Mouse (Mus musculus) CH12.LX (cell line): ENCODE data around the gene Zfand4.

ENCODE experiments used
- CTCF ChIP-seq, 2 experiments: IDR thresholded peaks in 1 of 2; conservative IDR thresholded peaks in 1 of 2; 2 replicates each; pipeline ENCODE4 v1.5.1; 2011 to 2012; ENCODE audit warnings: low read depth in 2 of 2, low read length in 2 of 2, improper control_type of control experiment in 1 of 2, inconsistent platforms in 1 of 2, mild to moderate bottlenecking in 1 of 2, moderate library complexity in 1 of 2
- EP300 ChIP-seq: IDR thresholded peaks from 2 replicates; pipeline ENCODE4 v1.6.1; 2011; ENCODE audit warnings: low read length, improper control_type of control experiment
- KAT2A ChIP-seq: IDR thresholded peaks from 2 replicates; pipeline ENCODE4 v1.6.1; 2012; ENCODE audit warnings: low read length, improper control_type of control experiment, inconsistent platforms; ENCODE audit not compliant: insufficient replicate concordance
- NELFE ChIP-seq: IDR thresholded peaks from 2 replicates; pipeline ENCODE4 v1.6.1; 2011; ENCODE audit warnings: low read depth, low read length, improper control_type of control experiment
- POLR2A ChIP-seq: IDR thresholded peaks from 2 replicates; pipeline ENCODE4 v1.6.1; 2011; ENCODE audit warnings: low read depth, mild to moderate bottlenecking, improper control_type of control experiment, low read length
- SIN3A ChIP-seq: IDR thresholded peaks from 2 replicates; pipeline ENCODE4 v1.6.1; 2012; ENCODE audit warnings: low read length, improper control_type of control experiment, inconsistent platforms
- SMC3 ChIP-seq: IDR thresholded peaks from 2 replicates; pipeline ENCODE4 v1.6.1; 2011; ENCODE audit warnings: low read depth, low read length, improper control_type of control experiment
- UBTF ChIP-seq: IDR thresholded peaks from 2 replicates; pipeline ENCODE4 v1.6.1; 2012; ENCODE audit warnings: low read depth, mild to moderate bottlenecking, inconsistent platforms, low read length, improper control_type of control experiment, moderate library complexity
- USF1 ChIP-seq: IDR thresholded peaks from 2 replicates; pipeline ENCODE4 v1.6.1; 2014; ENCODE audit warnings: low read depth, mild to moderate bottlenecking, inconsistent platforms, low read length, improper control_type of control experiment
- ZNF384 ChIP-seq: IDR thresholded peaks from 2 replicates; pipeline ENCODE4 v1.6.1; 2012; ENCODE audit warnings: low read depth, low read length, improper control_type of control experiment, inconsistent platforms

- TF ChIP-seq EP300 (no peak), POLR2A (no peak), NELFE (no peak), CTCF (conservative IDR thresholded peaks at IDR 0.05 in 1 of 2, IDR thresholded peaks at IDR 0.05 in 1 of 2; ENCODE audit: low read depth in 2 of 2, low read length in 2 of 2) (no peak), SIN3A (no peak), USF1 (no peak), UBTF (no peak), ZNF384 (no peak), SMC3 (no peak), KAT2A (no peak)
Observed at GRCm38 (mm10) chr6:116347953-116348352, 83.9 kb downstream of the Zfand4 start.
